ENCODE assay signal across 22 mouse cellular contexts in the genomic region with DNA sequence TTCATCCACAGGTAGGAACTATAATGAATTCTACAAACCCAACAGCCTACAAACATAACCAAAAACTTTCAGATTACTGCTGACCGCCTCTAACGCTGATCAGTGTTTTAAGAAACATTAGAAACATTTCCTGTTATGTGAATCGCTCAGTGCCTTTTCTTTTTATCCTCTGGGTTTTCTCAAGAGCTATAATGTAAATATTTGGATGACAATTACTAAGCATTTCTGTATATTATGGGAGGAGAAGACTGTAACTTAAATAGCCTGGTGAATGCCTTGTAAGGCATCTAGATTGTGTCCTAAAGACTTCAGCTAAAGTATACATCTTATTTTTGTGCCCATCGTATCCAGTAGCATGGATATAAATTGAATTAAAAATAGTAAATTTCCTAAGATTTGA.
"Had no signal": no experiment of that assay in that cellular context is flagged by ENCODE, and none has a peak within 500 bp of the region (broad histone marks: within the 10 kb centered on the region; RNA-seq: fewer than 3 reads in every experiment).

No protein-coding gene starts in this region.

- H3K4me3 ChIP-seq: limb, embryonic 10.5 days; limb, embryonic 13.5 days; liver, embryonic 12.5 days; liver, embryonic 15.5 days; midbrain, embryonic 12.5 days; midbrain, embryonic 15.5 days; neural tube, embryonic 12.5 days; neural tube, embryonic 15.5 days had no signal

- H3K27ac ChIP-seq: limb, embryonic 10.5 days; limb, embryonic 13.5 days; liver, embryonic 12.5 days; liver, embryonic 15.5 days; macrophage; midbrain, embryonic 12.5 days; midbrain, embryonic 15.5 days; neural tube, embryonic 12.5 days; neural tube, embryonic 15.5 days had no signal

- H3K4me2 ChIP-seq: limb, embryonic 13.5 days; liver, embryonic 12.5 days; liver, embryonic 15.5 days; midbrain, embryonic 12.5 days; midbrain, embryonic 15.5 days; neural tube, embryonic 12.5 days; neural tube, embryonic 15.5 days had no signal

- DNase-seq: kidney, adult 18-20 months; kidney, adult 9 months; kidney, postnatal 14 days; kidney, postnatal 4 days; layer of hippocampus, adult 9-11 months; liver; lung, adult 18-20 months; right cerebral cortex, adult 18-20 months; right cerebral cortex, postnatal 25 days; spleen, adult 18-20 months; thymus, adult 18-20 months; thymus, postnatal 4 days had no signal

- H3K4me1 ChIP-seq: limb, embryonic 10.5 days; limb, embryonic 13.5 days; liver, embryonic 12.5 days; liver, embryonic 15.5 days; midbrain, embryonic 12.5 days; midbrain, embryonic 15.5 days; neural tube, embryonic 12.5 days; neural tube, embryonic 15.5 days had no signal

- H3K9me3 ChIP-seq: limb, embryonic 10.5 days; limb, embryonic 13.5 days; liver, embryonic 12.5 days; liver, embryonic 15.5 days; midbrain, embryonic 12.5 days; midbrain, embryonic 15.5 days; neural tube, embryonic 12.5 days; neural tube, embryonic 15.5 days had no signal

- H3K36me3 ChIP-seq: limb, embryonic 10.5 days; limb, embryonic 13.5 days; liver, embryonic 12.5 days; liver, embryonic 15.5 days; midbrain, embryonic 12.5 days; midbrain, embryonic 15.5 days; neural tube, embryonic 12.5 days; neural tube, embryonic 15.5 days had no signal

- ATAC-seq: hindbrain, embryonic 16.5 days; liver, embryonic 12.5 days; midbrain, embryonic 15.5 days had no signal

- H3K27me3 ChIP-seq: limb, embryonic 13.5 days; liver, embryonic 12.5 days; liver, embryonic 15.5 days; midbrain, embryonic 12.5 days; midbrain, embryonic 15.5 days; neural tube, embryonic 12.5 days; neural tube, embryonic 15.5 days had no signal

- H3K9ac ChIP-seq: limb, embryonic 13.5 days; liver, embryonic 12.5 days; liver, embryonic 15.5 days; midbrain, embryonic 12.5 days; midbrain, embryonic 15.5 days; neural tube, embryonic 12.5 days; neural tube, embryonic 15.5 days had no signal
